Mouse (Mus musculus) testis, postnatal 10 days (tissue): ENCODE measurements at regions not wholly inside any gene's neighbourhood (a gene's known extent, or its start where the extent isn't known, plus 50 kb on each side); places are given as distances from the start of the nearest gene placed in this dataset.

Experiments
- DNase-seq: peaks from one replicate; pipeline ENCODE4 v3.0.0; 2021; ENCODE audit warnings: low spot score

DNA sequence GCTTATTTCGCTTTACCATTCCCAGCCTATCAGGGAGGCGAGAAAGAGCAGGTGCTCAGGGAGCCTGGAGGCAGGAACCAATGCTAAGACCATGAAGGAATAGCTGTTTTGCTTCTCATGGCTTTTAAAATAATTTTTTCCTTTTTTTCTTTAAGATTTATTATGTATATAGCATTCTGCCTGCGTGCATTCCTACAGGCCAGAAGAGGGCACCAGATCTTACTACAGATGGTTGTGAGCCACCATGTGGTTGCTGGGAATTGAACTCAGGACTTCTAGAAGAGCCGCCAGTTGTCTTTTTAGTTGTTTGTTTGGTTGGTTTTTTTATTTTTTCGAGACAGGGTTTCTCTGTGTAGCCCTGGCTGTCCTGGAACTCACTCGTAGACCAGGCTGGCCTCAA, 113.6 kb upstream of the Armc2 start:
- DNase-seq = no peak

DNA sequence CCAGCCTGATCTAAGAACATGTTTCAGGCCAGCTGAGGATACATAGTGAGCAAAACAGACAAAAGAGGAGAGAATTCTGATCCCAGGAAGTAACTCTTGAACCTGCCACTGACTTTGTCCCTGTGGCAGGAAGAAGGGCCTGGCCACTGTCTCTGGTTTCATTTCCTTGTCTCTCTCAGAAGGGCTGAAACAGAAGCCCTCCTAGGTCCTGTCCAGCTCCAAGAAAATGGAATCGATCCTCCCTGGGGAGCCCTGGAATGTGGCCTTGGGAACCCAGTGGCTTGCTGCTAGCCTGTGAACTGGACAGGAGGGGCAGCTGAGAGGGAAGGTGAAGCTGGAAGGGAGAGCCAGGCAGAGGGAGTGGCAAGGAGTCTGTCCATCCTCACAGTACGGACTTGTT, 113.1 kb upstream of the Armc2 start:
- no peak for DNase-seq

DNA sequence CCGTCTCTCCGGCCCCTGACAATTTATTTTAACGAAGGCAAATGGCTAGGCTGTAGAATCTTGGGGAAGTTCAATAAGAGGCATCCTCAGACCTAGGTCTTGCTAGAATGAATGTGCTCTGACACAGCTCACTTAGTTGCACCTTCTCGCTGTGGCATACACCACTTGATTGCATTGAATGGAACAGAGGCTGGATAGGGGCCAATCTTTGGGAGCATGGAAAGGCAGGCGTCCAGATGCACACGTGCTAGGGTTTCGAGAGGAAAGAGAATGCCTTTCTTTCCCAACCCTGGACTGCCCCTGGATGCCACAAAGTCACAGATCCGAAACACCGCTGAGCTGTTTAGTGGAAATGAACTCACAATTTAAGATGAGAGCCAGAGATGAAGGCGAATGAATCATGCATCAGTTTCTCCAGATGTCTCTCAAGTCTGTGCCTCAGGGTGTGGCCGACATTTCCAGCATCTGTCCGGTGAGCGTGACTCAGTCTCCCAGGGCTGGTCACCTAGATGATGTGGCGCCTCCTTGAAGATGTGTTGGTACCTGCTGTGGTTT, 109.7 kb upstream of the Armc2 start:
- no peak for DNase-seq

DNA sequence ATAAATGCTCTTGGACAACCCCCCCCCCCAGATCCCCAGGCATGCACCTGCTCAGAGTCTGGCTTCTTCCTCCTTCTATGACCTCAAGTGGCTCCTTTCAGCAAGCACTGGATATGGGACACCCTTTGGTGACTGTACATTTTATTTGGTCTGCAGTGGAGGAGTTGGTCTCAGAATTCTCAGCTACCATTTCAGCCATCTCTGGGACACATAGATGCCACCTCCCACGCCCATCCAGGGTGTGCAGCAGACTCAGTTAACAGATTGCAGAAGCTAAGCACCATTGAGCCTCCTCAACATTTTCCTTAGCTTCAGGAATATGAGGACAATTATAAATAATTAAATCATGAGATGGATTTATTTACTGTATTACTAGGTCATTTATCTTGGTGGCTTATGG, 108.6 kb upstream of the Armc2 start:
- DNase-seq = no peak

- no peak for DNase-seq
These were observed 104.8 kb upstream of the Armc2 start for GRCm38 (mm10) chr10:42122768-42123635.

- no peak for DNase-seq
These were observed 103.7 kb upstream of the Armc2 start for GRCm38 (mm10) chr10:42121984-42122383.

DNA sequence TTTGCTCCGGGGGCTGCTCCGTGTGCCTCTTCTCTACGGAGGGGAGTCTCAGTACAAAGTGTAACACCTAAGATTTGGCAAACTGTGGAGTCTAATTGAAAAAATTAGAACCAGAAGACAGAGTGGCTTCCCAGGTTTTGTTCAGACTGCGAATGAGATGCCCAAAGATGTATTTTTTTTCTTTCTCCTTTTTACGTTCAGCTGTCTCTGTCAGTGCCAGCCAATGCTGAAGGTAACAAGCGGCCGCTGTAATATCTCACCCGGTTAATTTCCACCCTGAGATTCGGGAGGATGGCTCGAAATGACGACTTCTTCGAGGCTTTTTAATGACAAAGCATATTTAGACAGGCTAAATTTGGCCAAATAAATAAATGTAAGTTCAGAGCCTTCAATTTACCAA, 101.1 kb upstream of the Armc2 start:
- DNase-seq = no peak

DNA sequence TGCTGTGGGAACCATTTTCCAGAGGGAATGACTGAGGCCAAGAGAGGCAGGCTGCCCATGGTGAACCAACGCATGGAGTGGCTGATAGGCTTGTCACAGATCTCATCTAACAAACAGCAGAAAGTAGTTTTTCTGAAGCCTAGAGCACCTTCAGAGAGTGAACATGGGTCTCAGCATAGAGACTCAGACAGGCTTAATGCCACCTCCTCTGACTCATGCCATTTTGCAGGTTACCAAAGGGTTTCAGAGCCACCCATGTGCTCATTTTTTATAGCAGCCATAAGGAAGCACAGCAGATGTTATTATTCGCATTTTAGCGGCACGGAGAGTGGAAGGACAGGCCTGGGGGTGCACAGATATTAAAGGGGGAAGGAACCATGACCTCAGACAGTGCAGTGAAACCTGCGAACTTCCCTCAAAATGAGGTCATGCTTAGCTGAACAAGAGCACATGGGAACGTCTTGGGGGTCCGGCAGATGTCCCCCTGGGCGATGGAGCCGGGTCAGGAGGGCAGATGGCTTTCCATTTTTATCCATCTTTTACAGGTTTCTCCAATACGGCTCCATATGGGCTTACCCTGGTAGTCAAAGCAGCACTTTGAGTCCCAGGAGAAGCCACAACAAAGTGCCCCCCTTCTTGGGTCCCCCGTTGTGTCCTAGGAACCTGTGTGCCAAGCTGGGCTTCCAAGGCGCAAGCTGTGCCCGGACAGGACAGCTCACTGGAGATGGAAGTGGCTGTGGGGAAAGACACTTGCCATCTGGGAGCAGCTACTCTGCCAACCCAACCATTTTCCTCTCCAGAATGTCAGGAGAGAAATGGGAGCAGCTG, 100.3 kb upstream of the Armc2 start:
- no peak for DNase-seq

GRCm38 (mm10) chr10:42117523-42117922, 99.3 kb upstream of the Armc2 start:
- no peak for DNase-seq

- no peak for DNase-seq
These were observed 97.7 kb upstream of the Armc2 start for GRCm38 (mm10) chr10:42115920-42116298.

DNA sequence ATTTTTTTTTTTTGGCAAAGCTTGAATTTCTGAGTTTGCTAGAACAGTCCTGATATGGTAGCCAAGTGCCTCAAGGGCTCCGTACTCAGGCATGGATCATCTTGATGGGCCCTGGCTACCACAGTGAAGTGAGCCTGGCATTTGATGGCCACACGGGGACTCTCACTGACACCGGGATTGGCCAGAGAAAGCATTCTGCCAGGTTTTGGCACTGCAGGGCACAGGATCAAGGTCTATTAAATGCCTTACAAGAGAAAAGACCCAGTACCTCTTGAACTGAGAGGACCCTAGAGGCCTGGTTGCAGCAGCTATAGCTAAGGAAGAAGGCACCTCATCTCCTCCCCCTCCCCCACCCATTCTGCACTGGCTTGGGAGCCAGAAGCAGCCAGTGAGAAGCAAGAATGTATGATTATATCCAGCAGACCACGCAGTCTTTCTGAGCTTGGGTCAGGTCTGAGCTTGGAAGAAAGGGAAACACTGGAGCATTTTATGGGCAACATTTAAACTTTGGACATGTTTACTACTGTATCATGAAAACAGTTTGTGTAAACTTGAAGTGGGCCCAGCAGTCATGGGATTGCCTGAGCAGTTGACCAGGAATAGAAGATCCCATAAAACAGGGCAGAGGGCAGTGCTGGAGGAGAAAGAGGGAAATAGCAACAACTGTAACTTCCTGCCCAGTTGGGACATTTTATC, 97.1 kb upstream of the Armc2 start:
- no peak for DNase-seq

DNA sequence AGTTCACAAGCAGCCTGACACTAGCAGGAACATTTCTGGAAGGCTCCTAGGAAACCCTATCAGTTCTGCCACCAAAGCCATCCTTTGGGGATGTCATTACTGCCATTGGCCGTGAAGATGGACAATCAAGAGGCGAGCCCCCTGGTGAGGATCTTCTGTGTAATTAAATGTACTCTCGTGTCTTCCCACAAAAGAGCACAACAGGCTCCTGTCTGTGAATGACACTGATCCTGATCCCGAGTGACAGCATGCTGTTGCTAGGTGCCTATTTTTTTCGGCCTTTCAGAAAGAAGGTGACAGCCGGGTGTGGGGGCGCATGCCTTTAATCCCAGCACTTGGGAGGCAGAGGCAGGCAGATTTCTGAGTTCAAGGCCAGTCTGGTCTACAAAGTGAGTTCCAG, 92.5 kb upstream of the Armc2 start:
- no peak for DNase-seq

DNA sequence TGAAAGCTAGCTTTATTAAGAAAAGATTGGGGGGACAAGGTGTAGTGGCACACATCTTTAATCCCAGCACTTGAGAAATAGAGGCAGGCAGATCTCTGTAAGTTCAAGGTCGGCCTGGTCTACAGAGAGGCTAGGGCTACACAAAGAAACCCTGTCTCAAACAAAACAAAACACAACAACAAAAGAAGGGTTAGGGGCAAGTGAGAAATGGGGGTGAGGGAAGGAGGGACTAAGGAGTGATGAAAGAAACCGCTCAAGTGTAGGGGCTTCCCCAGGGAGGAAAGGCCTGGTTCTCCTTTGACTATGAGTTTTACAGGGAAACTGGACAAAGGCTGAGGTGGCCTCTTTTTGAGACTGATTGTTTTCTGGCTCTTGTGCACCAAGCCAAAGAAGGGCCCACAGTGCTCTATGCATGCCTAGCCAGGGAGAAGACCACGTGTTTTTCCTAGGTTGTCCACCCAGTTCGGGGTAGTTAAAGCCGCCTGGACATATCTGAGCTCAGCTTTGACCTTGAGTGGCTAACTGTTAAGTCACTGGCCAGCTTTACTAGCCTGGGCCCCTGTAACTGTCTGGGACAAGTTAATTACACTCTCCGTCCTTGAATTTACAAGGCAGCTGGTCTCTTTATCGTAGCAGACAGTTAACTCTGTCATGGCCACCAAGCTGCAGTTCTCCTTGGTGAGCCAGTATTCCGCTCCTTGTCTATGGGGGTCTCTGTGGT, 90.2 kb upstream of the Armc2 start:
- DNase-seq = no peak

DNA sequence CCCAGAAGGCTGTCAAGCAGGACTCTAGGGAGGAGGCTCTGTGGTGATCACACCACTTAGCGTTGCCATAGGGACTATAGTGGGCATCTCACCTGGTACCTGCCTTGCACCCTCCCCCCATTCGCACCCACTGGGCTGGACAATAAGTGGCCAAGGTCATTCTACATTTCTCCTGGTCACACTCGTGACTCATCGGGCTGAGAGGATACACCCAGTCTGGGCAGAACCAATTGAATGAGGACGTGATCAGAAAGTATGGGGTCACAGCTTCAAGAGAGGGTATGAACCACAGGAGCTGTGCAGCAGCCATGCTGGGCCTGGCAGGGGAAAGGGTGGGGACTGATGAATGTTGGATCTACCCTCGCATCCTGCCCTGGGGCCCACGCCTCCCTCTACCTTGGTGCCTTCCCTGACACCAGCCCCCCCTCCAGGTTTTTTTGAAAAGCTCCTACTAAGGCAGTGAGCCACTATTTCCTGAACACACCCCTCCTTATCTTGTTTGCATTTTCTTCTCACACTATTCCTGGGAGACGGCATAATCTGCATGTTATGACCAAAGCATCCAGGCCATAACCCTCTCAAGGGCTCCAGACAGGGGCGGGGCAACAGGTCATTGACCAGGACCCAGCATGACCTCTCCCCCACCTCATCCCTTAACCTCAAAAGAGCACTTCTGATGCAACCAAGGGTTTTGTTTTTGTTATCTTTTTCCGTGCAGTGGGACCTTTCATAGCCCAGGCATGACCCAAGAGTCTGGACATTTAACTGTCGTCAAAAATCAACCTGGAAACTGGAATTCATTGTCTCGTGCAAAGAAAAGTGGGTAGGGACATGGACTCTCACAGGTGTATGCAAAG, 89.4 kb upstream of the Armc2 start:
- no peak for DNase-seq

DNA sequence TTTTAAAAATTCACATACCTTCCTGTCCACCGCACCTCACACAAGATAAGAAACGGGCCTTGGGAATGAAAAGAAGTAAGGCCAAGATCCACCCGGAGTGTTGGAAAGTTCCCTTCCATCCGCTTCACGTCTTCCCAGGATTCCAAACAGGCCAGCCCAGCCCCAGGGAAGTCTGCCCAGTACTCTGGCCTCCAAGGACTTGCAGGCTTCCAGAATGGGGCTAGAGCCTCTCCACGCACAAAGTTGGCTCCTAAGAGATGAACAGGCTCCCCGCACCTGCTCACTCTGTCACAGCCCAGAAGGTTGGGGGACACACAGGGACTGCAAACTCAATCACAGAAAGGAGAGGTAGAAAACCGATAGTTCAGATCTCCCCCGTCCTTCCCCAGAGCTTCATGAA, 88.4 kb upstream of the Armc2 start:
- no peak for DNase-seq

- DNase-seq = no peak
These were observed 86.8 kb upstream of the Armc2 start for GRCm38 (mm10) chr10:42105083-42105482.

DNA sequence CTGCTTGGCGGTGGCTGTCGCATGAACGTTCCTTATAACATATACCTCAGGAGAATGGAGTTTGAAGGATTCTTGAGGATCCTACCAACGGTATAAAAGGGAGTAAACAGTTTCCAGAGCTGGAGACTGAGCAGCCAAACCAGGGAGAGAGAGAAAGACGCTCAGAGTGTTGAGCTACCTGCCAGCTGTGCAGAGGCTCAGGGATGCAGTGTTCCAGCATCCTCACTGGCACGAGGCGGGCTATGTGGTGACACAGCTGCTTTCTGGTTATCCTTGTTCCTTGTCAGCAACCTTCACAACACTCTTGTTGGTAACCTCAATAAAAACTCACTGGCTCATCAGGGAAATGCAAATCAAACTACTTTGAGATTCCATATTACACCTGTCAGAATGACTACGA, 84.1 kb upstream of the Armc2 start:
- no peak for DNase-seq

- DNase-seq = no peak
These were observed 82.9 kb upstream of the Armc2 start for GRCm38 (mm10) chr10:42101096-42101495.

GRCm38 (mm10) chr10:42096924-42097323, 78.7 kb upstream of the Armc2 start:
- no peak for DNase-seq

- peak; percentile 32 for DNase-seq
These were observed 77.7 kb upstream of the Armc2 start for GRCm38 (mm10) chr10:42095986-42096385.
